Mouse (Mus musculus) gastrocnemius, adult 18-20 months (tissue): Measurements from ENCODE around the gene Nup210l. TPM values are rescaled to one million over a fixed set of nuclear protein-coding genes. Genes with fewer than 3 reads are reported as not detected.

ENCODE experiments used
- DNase-seq: peaks from one replicate; pipeline ENCODE4 v3.0.0; 2021; ENCODE audit warnings: low spot score
- total RNA-seq, 2 experiments: library from RNA; stranded (reverse); gene quantifications; 2 replicates each; pipeline ENCODE4 v1.2.3; 2021

The Nup210l gene
- total RNA-seq, 2 experiments from 2014 or later, result 0.05 TPM; not detected in 1

DNA sequence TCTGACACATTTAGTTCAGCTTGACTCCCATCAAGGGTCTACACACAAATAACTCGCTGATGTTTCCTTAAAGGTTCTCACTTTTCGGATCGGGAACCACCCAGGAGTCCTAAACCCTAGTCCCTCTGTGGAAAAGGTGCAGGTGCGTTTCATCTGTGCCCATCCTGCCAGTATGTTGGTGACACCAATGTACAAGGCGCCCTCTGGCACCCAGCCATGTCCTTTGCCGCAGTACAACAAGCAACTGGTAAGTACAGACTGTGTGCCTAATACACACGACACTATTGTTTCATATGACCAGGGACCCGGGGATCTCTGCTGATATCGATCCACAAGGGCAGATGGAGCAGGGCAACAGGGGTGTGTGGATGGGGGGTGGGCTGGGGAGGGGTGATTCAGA is 55.8 kb downstream of the Nup210l start:
- no peak for DNase-seq

DNA sequence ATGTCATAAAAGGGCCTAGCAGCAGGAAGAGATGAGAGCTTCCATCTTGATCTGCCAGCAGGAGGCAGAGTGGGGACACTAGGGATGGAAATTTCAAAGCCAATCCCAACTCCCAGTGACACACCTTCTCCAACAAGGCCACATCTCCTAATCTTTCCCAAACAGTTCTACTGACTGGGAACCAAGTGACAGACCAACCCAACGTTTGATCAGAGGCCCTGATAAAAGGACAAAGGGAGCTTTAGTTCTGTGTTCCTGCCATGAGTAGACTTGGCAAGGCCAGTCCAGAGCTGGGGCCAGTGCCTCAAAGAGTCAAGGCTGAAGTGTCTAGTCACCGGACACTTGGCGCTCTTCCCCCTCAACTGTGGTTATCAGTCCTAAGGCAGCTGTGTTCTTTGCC is 57.6 kb downstream of the Nup210l start:
- DNase-seq, result no peak

- no peak for DNase-seq
Observed at GRCm38 (mm10) chr3:90179566-90179965, 75.6 kb downstream of the Nup210l start.

GRCm38 (mm10) chr3:90183581-90183980 is 79.6 kb downstream of the Nup210l start:
- DNase-seq, result no peak

- no peak for DNase-seq
Observed at GRCm38 (mm10) chr3:90190859-90191510, 87.1 kb downstream of the Nup210l start.

DNA sequence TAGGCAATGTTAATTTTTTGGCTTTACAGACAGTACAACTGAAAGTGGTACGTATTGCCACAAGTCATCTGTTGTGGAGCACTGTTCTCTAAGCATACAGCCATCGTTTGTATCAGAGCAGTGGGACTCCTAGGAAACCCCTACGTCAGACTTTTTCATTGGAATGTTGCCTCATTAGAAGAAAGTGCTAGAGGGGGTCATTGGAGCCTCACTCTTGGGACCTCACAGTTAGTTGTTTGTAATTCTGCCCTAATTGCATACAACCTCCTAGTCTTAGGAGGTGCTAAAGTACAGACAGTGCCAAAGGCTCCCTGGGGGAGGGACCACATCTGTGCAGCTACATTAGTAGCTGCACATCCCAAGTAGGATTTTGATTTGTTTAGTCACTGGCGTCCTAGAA is 90.8 kb downstream of the Nup210l start:
- DNase-seq, result no peak

- no peak for DNase-seq
Observed at GRCm38 (mm10) chr3:90195644-90196043, 91.7 kb downstream of the Nup210l start.

GRCm38 (mm10) chr3:90197548-90197947 is 93.6 kb downstream of the Nup210l start:
- no peak for DNase-seq

DNA sequence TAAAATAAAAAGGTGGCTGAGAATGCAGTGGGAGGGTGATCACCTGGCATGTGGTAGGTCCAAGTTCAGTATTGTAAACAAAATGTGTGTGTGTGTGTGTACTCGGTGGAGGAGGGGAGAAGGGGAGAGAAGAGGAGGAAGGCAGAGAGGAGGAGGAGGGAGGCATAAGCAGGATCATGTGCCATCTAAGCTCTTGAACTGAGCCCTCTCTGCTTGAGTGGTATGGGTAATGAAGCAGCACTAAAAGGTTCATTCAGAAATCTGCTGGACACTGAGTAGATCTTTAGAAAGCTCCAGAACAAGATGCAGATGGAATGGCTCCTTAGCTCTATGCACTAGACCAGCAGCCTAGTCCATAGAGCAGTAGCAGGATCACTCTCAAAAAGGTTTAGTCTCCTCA is 99.0 kb downstream of the Nup210l start:
- no peak for DNase-seq

GRCm38 (mm10) chr3:90203619-90204018 is 99.7 kb downstream of the Nup210l start:
- DNase-seq, result no peak

DNA sequence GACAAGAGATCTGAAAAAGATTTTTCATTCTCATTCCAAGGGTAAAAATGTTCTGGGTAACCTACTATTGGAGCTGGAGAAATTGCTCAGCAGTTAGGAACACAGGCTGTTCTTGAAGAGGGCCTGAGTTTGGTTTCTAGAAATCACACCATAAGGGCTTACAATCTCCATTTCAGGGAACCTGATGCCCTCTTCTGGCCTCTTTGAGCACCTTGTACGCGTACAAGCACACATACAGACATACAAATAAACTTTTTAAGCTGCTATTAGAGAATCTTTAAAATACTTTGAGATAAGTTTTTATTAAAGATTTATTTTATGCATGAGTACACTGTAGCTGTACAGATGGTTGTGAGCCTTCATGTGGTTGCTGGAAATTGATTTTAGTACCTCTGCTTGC is 100.7 kb downstream of the Nup210l start:
- no peak for DNase-seq

- DNase-seq, result no peak
Observed at GRCm38 (mm10) chr3:90208662-90209061, 104.7 kb downstream of the Nup210l start.

GRCm38 (mm10) chr3:90209908-90210566 is 106.1 kb downstream of the Nup210l start:
- DNase-seq, result no peak

DNA sequence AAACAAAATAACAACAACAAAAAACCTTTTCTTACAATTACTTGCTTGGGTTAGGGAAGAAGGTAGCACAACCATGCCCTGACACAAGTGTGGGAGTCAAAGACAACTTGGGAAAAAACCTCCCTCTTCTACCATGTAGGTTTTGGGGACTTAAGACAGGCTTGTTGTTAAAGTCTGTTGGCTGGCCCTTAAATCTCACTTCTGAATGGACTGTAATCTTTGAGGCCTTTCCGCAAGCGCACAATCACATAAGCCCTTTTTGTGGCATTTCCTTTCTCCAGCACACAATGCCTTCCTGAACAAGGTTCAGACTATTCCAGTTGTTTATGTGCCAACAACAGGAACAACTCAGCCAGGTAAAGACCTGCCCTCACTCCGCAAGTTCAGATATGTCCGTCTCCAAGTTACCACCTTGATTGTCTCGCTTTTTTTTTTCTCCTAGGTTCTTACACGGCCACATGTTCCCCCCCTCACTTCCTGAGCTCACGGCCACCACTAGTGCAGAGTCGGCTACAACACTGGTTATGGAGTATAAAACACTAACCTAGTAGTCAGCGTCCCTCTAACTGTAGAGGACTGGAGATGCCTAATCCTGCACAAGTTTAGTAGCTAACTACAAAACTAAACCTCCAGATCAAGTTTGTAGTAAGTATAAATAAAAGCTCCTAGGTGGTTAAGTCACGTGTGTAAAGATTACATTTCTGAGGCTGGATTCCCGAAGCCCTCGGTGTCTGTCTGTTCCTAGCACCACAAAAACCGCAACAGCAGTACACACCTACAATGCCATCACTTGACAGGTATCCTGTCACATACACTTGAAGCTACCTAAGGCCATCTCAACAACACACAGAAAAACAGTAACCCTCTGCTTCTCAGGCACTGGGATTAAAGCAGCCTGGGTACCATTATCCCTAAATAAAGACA is 107.8 kb downstream of the Nup210l start:
- DNase-seq, result no peak

DNA sequence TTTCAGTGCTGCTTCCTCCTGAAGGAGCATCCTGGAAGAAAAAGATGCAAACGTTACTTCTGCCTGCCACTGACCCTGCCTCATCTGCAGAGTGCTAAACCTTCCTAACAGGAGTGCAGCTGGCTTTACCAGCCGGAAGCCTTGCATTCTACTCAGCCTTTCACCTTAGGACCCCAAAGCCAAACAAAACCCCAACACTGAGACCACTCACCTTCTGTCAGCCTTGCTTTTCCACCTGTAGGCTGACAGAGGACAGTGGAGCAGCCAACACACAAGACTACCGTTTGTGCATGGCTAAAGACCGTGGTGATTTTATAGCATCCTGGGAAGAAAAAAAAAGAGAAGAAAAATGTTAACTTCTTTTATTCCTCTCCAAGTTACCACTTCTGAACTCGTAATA is 108.8 kb downstream of the Nup210l start:
- no peak for DNase-seq

DNA sequence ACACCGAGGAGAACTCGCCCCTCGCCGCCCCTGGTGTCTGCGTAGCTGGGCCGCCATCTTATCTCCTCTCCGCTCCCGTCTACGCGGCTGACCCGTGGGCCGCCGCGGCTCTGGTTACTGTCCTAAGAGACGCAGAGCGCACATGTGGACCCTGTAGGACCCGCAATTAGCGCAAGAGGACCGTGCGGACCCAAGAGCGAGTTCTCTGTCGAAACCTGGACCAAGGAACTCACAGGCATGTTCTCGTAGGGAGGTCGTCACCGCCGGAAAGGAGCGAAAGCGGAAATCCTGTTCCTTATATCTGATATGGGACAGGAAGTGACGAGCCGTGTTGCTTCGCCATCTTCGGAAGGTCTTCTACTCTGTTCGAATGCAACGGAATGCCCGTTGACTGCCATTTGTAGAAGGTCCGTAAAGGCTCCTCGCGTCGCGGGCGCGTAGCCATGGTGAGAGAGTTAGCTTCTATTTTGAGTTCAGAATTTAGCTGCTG is 109.5 kb downstream of the Nup210l start, which contains the start of the genes Rps27 and Rab13:
Gene Rps27 (minus strand): TSS at position 275 of the 490 bp plus-strand sequence.
Gene Rab13 (plus strand): TSS at position 319 of the 490 bp plus-strand sequence.
- peak; percentile 94 for DNase-seq

DNA sequence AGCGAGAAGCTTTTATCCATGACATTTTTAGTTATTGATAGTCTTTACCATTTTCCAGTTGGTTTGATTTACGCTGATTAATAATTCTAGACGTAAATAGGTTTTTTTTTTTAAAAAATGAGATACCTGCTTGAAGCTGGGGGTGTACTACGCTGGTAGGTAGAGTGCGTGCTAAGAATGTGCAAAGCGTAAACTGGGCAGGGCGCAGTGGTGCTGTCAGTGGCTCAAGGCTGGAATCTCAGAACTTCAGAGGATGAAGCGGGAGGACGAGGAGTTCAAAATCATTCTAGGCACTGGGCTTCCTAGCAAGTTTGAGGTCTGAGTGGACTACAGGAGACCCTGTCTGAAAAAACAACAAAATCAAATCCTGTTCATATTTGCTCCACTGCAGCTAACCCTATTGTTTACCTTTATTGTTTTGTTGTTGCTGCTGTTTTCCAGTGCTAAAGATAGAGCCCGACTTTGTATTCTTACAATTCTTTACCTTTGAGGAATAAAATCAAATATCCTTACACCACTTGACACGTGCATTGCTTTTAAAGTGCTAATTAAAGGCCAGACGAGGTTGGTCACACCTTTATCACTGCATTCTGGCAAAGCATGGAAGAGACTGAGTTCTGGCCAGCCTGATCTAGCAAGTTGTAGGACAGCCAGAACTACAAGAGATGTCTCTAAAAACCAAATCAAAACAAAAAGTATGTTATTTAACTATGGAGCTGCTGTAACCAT is 110.2 kb downstream of the Nup210l start:
- DNase-seq, result no peak

DNA sequence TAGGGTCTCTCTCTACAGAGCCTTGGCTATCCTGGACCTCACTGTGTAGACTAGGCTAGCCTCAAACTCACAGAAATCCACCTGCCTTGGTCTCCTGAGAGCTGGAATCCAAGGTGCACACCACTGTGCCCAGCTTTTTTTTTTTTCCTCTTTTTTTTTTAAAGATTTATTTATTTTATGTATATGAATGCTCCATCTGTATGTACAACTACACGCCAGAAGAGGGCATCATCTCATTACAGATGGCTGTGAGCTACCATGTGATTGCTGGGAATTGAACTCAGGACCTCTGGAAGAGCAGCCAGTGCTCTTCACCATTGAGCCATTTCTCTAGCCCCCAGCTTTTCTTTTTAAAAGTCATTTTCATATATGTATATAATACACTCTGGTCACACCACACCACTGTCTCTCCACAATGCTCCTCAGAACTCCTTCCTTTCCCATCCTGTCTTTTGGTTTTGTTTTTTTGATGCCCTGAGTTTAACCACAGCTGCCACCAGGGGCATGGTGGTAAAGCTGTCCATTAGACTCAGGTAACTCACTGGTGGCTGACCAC is 112.0 kb downstream of the Nup210l start:
- no peak for DNase-seq

DNA sequence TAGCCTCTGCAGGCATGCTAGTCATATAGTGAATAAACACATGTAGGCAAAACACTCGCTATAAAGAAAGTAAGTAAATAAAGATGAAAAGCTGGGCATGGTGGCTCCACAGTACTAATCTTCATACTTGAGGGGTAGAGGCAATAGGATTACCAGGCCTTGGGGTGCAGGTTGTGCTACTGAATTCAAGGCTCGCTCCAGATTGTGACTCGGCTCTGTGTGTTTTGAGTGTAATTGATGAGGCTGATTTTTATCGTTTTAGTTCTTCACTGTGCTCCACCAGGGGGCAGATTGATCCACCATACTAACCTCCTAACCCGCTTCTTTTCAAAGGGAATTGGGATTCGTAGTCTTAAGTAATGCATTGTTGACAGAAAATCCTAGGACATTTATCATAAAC is 116.2 kb downstream of the Nup210l start:
- DNase-seq, result peak; percentile 52

DNA sequence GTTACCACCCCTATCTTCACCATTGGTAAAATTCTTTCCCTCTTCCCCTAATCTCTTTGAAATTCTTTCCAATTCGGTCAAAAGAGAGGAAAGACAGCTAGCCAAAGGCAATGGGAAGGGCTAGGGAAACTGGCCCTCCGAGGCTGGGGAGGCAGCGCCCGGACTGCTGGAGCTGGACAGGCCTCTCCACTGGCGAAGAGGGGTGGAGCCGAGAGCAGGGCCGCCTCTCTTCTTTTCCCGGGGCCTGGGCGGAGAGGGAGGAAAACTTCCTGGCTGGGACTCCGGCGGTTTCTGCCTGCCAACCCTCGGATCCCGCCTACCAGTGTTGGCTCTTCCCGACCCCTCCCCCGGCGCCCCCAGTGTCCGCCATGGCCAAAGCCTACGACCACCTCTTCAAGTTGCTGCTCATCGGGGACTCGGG is 116.6 kb downstream of the Nup210l start:
- DNase-seq, result peak; percentile 86

DNA sequence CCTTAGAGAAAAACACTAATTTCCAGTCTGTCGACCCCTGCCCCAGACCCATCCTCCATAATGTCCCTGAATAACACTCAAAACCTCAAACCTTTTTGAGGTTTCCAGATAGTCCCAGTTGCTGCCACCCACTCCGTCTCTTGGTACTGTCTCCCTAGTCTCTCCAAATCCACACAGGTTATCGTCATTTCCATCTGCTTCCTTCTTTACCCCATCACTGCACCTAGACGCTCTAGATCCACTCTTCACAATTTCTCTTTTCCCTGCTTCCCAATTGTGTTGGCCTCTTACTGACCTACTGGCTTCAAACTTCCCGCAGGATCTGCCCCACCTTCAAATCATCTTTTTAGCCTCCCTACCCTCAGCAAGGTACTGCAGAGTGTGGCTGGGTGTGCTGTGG is 117.2 kb downstream of the Nup210l start:
- no peak for DNase-seq
